Mouse (Mus musculus) CD4-positive, CD25-positive, alpha-beta regulatory T cell, adult 4 months (primary cell): Measurements from ENCODE around the gene Pdgfb. TPM values are rescaled to one million over a fixed set of nuclear protein-coding genes. Genes with fewer than 3 reads are reported as not detected.
A peak's percentile ranks its signal among the peaks of the same experiment; 100 is the strongest.

Experiments used
- ATAC-seq: one replicate; pipeline ENCODE4 v1.8.0; 2017
- polyA plus RNA-seq, 2 experiments: library from polyadenylated mRNA; unstranded; fragments of 100-300 nt; shearing (Covaris generic); gene quantifications; one replicate each; pipeline ENCODE4 v1.2.1; 2017

Pdgfb gene
- polyA plus RNA-seq, 2 experiments from 2014 or later = 1.4 to 2.8 TPM

- ATAC-seq = no peak
Observed at GRCm38 (mm10) chr15:80034366-80034765, 19.6 kb upstream of the Pdgfb start.

GRCm38 (mm10) chr15:80031133-80031532, 16.4 kb upstream of the Pdgfb start:
- no peak for ATAC-seq

DNA sequence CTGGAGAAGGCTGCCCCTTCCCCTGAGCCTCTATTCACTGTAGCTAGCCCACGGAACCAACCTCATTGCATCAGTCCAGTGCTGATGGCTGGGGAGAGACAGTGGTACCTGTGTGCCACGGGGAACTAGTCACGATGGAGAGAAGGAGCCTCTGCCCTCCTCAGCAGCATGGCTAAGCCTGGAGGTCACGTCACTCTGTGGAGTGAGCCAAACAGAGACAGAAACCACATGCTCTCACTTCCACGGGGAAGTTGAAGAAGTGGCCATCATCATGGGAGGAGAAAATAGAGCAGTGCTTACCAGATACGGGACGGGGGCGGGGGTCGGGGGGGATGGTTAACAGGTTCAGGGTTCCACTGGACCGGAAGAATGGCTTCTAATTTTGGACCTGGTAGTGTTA, 15.6 kb upstream of the Pdgfb start:
- ATAC-seq = no peak

DNA sequence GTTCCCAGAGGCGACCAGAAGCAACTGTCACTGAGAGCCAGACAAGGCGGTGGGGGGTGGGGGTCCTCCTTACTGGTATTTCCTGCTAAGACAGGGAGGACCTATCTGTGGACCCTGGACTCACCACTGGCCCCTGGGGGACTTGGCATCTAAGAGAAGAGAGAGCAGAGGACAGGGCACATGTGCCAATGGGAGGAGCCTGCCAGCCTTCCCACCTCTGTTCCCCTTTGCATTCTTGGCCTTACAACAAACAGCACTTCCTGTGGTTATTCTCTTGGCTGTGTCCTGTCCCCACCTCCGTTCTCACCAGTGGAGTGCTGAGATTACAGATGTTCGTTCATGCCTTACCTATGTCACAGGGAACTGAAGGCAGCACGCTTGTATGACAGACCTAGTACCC, 14.1 kb upstream of the Pdgfb start:
- no peak for ATAC-seq

DNA sequence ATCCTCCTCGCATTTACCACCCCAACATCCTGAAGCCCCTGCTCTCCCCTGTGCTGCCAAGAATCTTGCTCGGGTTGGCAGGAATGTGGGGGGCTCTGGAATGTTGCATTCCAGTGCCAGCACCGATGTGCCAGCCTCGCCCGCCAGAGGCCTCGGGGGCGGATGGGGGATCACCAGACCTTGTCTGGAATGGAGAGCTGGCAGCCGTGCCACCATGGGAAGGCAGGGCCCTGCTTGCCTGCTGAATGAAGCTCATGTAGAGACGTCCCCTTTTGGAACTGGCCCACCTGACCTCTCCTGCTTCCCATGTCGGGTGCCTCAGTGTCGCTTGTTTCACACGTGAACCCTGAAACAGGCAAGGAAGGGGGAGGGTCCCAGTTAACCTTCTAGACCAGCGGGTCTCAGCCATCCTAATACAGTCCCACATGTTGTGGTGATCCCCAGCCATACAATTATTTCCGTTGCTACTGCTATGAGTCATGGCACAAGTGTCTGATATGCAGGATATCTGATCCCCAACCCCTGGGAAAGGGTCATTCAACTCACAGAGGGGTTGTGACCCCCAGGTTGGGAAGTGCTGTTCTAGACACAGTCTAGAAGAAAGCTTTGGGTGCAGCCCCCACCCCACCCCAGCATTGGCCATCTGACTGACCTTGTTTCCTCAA, 12.0 kb upstream of the Pdgfb start:
- no peak for ATAC-seq

DNA sequence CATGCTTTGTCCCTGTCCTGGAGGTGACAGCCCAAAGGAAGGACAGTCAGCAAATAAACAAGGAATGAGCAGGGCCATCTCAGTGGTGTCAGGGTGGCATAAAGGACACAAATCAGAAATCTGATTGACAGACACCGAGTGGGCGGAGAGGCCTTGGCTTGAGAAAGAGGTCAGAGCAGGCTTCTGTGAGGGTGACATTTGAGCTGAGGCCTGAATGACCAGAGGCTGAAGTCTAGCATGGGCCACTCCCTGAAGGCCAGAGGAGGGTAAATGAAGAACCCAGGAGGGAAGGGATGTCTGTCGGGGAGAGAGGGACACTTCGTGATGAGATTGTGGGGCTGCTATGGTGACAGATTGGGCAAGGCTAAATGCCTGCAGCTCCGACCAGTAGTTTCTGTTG, 11.3 kb upstream of the Pdgfb start:
- ATAC-seq = no peak

- ATAC-seq = peak; percentile 94
Observed at GRCm38 (mm10) chr15:80025615-80026014, 10.8 kb upstream of the Pdgfb start.

- no peak for ATAC-seq
Observed at GRCm38 (mm10) chr15:80024331-80025313, 9.8 kb upstream of the Pdgfb start.

- no peak for ATAC-seq
Observed at GRCm38 (mm10) chr15:80020516-80020915, 5.7 kb upstream of the Pdgfb start.

DNA sequence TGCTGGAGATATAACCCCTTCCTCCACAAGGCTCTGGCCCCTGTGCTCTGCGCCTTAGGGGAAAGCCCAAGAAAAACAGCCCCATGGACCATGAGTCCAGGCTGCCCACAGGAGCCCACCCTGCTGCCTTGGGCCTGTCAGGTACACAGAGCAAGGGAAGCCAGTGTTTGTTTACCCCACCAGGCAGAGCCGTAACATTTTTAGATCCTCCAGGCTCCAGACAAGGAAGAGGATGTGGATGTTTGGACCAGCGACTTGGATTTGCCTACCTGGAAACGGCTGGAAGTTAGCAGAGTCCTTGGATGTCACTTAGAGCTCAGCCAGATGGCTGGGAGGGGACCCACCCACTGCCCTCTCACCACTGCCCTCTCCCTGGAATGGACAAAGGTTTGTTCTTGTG, 4.8 kb upstream of the Pdgfb start:
- no peak for ATAC-seq

- no peak for ATAC-seq
Observed at GRCm38 (mm10) chr15:80019220-80019619, 4.4 kb upstream of the Pdgfb start.

- ATAC-seq = no peak
Observed at GRCm38 (mm10) chr15:80016563-80017301, 2.0 kb upstream of the Pdgfb start.

DNA sequence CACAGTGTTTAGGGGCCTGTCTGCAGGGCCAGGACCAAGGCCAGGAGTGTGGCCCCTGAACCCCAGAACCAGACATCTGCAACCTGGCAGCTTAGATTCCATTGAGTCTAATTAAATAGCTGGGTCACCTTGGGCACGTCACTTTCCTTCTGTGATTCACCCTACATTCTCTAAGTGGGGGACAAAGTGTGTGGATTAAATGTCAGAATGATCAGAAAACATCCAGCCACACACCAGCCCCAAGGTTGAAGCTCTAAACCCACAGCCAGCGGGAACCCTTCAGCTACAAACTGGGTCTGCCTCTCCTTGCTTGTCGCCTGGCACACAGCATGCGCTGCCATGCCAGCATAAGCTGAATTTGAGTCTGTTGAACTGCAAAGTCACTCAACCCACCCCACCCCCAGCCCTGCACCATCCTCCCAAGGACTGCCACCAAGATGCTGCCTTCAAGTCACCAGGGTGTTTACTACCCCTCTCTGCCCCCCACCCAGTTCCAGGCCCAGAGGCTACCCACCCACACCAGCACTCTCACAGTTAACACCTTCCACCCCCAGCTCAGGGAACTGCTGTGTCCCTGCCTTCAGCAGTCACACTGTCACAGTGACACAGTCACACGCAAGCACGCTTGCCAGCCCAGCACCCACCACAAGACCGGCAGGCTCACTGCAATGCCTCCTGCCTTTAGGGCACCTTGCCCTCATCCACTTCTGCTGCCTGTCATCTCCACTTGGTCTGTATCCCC, 605 bp upstream of the Pdgfb start:
- no peak for ATAC-seq

- no peak for ATAC-seq
Observed at GRCm38 (mm10) chr15:80014031-80014320, 801 bp downstream of the Pdgfb start.

DNA sequence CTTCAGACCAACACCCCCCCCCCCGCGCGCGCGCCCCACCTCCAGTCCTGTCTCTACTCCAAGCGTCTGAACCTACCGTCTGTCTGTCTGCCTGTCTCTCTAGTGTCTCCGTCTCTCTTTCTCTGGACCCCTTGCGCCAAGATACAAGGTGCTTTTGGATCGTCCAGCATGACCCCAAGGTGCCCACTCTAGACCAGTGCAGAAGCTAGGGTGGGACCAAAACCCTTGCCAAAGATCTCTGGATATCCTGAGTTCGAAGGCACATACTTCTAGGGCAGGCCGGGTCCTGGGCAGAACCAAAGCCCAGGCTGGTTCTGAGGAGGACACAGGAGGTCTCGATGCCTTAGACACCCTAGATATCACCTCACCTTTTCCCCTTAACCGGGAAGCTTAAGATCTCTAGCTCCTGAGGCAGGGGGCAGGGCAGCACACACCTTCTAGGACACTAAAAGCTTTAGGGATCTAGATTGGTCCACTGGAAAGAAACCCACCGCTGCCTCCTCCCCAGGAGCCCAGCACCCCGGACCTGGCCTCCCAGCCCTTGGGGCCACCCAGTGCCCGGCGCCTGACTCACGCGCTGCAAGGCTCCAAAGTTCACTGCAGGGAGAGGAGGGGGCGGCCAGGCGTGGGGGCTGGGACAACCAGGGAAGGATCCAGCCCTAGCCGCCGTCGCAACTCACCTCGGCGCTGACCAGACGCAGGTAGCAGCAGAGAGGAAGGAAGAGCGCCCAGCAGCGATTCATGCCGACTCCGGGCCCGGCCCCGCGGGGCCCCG, 1.3 kb downstream of the Pdgfb start:
- ATAC-seq = no peak

DNA sequence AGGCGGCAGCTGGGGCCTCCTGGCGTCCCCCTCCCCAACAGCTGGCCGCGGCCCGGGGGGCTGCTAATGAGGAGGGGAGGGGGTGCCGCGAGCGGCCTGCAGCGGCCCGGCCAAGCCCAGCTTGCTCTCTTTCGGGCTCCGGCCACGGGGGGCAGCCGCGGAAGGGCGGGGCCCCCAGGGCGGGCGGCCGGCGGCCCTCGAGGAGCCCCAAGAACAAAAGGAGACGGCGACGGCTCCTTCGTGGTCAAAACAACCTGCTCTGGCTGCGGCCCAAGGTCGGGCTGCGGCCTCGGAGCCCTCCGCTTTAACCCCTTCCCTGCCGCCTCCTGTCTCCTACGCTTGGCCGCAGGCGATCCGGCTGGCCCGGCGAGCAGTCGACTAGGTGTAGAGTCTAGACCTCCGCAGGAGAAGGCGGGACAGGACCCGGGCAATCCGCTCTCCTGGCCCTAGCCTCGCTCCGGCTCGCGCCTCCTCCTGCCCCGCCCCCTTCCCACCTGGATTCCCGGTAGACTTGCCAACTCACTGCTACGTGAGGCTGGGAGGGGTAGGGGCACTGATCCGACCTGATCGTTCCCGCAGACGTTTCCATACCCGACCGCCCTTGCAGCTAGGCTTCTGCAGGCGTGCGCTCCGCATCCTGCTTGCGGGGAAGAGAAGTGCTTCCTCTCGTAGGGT, 2.1 kb downstream of the Pdgfb start:
- peak; percentile 46 for ATAC-seq

GRCm38 (mm10) chr15:80011778-80012526, 2.8 kb downstream of the Pdgfb start:
- peak; percentile 77 for ATAC-seq

DNA sequence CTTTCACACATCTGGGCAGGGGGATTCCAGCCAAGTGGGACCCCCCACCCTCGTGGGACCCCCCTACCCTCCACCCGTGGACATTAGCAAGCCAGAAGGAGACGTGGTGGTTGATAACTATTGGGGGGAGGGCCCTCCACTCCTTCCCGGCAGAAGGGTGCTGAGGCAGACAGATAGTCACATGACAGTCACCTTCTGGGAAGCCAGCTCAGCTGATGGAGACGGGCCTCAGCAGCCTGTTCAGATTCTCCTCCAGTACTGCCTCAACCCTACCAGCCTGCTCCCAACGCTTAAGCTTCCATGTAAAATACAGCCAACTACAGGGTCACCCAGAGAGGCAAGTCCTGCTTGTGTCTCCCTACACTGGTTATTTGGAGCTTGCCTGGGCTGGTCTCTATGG, 3.6 kb downstream of the Pdgfb start:
- no peak for ATAC-seq

DNA sequence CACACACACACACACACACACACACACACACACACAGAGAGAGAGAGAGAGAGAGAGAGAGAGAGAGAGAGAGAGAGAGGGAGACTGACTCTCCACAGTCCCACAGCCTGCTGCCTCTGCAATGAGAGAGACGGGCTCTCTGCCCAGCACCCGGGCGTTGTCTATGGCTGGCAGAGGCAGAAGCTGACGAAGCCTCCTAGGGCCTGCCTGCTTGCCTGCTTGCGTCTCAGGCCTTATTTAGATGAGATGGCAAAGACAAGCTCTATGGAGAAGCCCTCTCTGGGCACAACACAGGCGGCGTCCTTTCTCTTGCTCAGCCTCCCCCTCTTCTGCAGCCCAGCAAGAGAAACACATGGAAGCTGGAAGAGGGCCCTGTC, 4.6 kb downstream of the Pdgfb start:
- no peak for ATAC-seq

DNA sequence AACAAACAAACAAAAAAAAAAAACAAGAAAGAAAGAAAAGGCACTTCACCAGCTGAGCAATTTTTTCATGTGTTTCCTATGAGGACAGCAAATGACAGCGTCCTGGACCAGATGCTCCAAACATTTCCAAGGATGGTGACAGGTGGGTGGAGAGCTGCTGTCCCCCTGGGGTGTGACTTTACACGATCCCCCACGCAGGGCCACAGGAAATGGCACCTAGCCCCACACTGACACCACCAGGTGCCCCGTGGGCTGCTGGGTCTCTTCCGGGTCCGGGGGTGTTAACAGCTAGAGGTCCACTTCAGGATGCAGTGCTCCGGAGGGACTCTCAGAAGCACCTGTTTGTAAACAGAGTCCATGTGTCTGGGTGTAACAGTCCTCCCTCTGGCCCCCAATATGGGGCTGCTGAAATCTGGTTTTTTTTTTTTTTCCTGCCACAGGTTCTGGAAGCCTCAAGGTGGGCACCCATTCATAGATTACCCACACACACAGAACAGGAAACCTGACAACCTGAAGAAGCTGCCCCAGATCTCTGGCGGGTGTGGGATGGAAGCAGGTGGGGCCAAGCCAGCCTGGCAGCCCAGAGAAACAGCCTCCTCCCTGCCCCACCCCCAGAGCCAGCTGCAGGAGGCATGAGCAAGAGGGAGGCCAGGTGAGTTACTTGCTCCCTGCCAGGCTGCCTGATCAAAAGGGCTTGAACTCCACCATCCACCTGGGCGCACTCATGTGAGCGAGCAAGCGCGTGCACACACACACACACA, 5.2 kb downstream of the Pdgfb start:
- ATAC-seq = no peak
